Mouse (Mus musculus) bone marrow, adult 2 months (tissue): ENCODE measurements at regions not wholly inside any gene's neighbourhood (a gene's known extent, or its start where the extent isn't known, plus 50 kb on each side); places are given as distances from the start of the nearest gene placed in this dataset.

ENCODE experiments used
- CTCF ChIP-seq: fragments of 200-500 bp; IDR thresholded peaks from 2 replicates; pipeline ENCODE4 v1.5.1; 2011; ENCODE audit warnings: low read length, control low read depth; ENCODE audit not compliant: control insufficient read depth, insufficient read depth
- POLR2A ChIP-seq: fragments of 200-500 bp; IDR thresholded peaks from 2 replicates; pipeline ENCODE4 v1.6.1; 2011; ENCODE audit warnings: low read depth, mild to moderate bottlenecking, control low read depth, low read length, borderline replicate concordance; ENCODE audit not compliant: control insufficient read depth

- TF ChIP-seq CTCF (no peak), POLR2A (no peak)
Observed at GRCm38 (mm10) chr17:45934002-45934401, 98.2 kb downstream of the Vegfa start.
